Mouse (Mus musculus) stomach, postnatal 0 days (tissue): ENCODE results near the gene St14.

Source experiments
- CTCF ChIP-seq: IDR thresholded peaks from 2 replicates; pipeline ENCODE4 v1.5.1; 2016; ENCODE audit warnings: antibody characterized with exemption, low read depth, mild to moderate bottlenecking, moderate library complexity
- EP300 ChIP-seq: optimal IDR thresholded peaks from 2 replicates; pipeline ENCODE3; 2016; ENCODE audit warnings: antibody characterized with exemption

GRCm38 (mm10) chr9:31148135-31148534 is 16.5 kb upstream of the St14 start:
- TF ChIP-seq CTCF, result no peak
- TF ChIP-seq EP300, result no peak
